Mouse (Mus musculus) stomach, postnatal 0 days (tissue): ENCODE measurements around the gene Cmtm2a.

Experiments
- CTCF ChIP-seq: IDR thresholded peaks from 2 replicates; pipeline ENCODE4 v1.5.1; 2016; ENCODE audit warnings: antibody characterized with exemption, low read depth, mild to moderate bottlenecking, moderate library complexity
- EP300 ChIP-seq: optimal IDR thresholded peaks from 2 replicates; pipeline ENCODE3; 2016; ENCODE audit warnings: antibody characterized with exemption

DNA sequence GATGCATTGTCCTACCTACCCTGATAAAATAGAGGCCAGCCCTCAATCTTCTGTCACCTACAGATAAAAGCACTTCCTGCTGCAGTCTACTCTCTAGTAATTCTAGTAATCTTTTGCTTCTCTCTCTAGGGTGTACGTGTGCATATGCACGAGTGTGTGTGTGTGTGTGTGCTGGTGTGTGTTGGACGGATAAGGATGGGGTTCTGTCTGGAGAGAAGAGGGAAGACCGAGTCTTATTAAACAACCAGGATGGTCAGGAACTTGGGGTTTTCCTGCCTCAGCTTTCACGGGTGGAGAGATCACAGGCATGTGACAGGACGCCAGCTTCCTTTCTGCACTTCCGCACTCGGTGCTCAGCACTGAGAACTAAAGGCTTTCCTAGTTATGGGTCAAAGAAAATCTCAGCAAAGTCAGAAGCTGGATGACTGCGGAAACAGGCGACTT, 53.5 kb downstream of the Cmtm2a start:
- TF ChIP-seq CTCF = no peak
- TF ChIP-seq EP300 = no peak
